Mouse (Mus musculus) adrenal gland, adult 18-20 months (tissue): ENCODE results near the gene Cpsf6. TPM values are rescaled to one million over a fixed set of nuclear protein-coding genes. Genes with fewer than 3 reads are reported as not detected.
"Not testable (repeated sequence)": the region's sequence is repeated elsewhere in the genome, so short reads cannot be mapped to it uniquely, and the experiment has no call there.

Source experiments
- DNase-seq, 2 experiments: peaks; one replicate each; pipeline ENCODE4 v3.0.0; 2021 to 2022; ENCODE audit warnings: low spot score in 2 of 2
- total RNA-seq, 2 experiments: library from RNA; stranded (reverse); gene quantifications; 1 replicate in 1 of 2; 2 replicates in 1 of 2; pipeline ENCODE4 v1.2.3; 2021

The Cpsf6 gene
- total RNA-seq, 2 experiments from 2014 or later: 79.2 to 79.5 TPM

DNA sequence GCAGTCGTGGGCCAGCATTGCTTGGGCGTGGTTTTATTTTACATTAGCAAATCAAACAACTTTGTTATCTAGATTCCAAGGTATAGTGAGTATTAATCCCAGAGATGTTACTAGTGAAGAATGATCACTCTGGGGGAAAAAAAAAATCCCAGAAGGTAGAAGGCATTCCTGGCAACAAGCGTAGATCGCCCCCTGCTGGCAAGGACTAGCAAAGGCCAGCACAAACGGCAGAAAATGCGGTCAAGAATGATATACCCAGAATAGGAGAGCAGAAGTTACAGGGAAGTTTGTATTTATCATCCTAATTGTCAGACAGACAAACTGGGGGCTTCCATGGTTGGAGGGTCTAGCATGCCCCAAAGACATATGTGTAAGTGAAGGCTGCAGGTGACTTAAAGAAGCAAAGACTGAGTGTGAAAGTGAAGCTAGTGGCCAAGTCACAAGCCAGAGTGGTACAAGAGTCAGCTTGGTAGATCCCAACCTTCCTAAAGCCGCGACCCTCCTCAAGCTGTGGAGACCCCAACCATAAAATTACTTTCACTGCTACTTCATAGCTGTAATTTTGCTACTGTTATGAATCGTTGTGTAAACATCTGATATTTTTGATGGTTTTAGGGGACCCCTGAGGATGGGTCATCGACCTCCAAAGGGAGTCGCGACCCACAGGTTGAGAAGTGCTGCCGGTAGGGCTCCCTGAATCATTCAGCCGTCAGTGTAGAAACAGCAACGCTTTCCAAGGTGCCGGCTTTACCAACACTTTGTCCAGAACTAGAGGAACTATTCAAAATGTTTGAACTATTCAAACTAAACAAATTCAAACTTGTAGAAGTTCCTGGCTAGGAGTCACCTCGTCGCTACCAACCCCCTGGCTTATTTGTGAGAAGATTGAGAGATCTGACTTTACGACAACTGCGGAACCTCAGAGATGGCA is 22.9 kb upstream of the Cpsf6 start:
- peak; percentile 37 to 68 for DNase-seq

GRCm38 (mm10) chr10:117401364-117401763 is 21.5 kb upstream of the Cpsf6 start:
- no peak for DNase-seq

DNA sequence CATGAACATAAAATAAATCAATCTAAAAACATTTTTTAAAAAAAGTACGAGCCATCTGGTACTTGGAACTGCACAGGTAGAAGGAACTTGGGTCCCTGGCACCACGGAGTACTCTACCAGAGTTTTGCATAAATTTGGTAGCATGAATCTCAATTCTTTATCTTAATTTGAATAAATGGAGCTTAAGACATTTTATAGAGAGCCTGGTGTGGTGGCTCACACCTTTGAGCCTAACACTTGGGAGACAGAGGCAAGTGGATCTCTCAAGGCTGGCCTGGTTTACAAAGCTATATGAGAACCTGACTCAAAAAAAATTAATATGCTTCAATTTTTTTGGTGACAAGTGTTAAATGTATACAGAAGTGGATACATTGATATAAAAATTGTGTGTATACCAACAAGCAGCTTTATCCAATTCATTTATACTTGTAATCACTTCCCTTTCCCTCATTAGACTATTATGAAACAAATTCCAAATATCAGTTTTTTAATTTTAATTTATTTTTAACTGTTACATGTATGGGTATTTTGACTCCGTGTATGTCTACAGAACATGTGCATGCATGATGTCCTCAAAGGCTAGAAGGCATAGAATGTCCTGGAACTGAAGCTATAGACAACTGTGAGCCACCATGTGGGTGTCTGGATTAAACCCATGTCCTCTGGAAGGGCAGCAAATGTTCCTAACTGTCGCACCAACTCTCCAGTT is 20.6 kb upstream of the Cpsf6 start:
- DNase-seq: no peak

- DNase-seq: no peak
These were observed 20.0 kb upstream of the Cpsf6 start for GRCm38 (mm10) chr10:117399839-117400238.

- DNase-seq: no peak
These were observed 19.4 kb upstream of the Cpsf6 start for GRCm38 (mm10) chr10:117399196-117399595.

DNA sequence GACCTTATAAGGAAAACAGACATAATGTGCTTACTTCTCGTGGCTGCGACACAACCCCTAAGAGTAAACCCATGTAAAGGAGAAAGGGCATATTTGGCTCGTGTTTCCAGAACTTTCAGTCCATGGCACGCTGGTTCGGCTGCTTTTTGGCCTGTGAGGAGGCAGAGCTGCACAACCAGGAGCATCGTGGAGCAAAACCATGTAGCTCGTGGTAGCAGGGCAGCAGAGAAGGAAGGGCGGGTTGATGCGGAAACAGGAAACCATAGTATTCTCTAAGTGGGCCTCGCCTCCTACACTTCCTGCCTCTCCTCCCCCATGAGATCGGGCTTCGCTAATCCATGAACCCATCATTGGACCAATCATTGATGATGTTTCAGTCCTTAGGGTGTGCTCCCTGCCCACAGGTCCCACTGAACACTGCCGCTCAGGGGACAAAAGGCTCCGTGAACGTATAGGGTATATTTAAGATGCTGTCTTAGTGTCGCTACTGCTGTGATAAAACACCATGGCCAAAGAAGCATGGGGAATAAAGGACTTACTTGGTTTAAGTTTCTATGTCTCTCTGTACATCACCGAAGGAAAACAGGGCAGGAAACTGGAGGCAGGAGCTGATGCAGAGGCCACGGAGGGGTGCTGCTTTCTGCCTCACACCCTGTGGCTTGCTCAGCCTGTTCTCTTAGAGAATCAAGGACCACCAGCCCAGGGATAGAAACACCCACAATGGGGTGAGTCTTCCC is 18.4 kb upstream of the Cpsf6 start:
- no peak for DNase-seq

- no peak for DNase-seq
These were observed 17.4 kb upstream of the Cpsf6 start for GRCm38 (mm10) chr10:117397106-117397625.

DNA sequence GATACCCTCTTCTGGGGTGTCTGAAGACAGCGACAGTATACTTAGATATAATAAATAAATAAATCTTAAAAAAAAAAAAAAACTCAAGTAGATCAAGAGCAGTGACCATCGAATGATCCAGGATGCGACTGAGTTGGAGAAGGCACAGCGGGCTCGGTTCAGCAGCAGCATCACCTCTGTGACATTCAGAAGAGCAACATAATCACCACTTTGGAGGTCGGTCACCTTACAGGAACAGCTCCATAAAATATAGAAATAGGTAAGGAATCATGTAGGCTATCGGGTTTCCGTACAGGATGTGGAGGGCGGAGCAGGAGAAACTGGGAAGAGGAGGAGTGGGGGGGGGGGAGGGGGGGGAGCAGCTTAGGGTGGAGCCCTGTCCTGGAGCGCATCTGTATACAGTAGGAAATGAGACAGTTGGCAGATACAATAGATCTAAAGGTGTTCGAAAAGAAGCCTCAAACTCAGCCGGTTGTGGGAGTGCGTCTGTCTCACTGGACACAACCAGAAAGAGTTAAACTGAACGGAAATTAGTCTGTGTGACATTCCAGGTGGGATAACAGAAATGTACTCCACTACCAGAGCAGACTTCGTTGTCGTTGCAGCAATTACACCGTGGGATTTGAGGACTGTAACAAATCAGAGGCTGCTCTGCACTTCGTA is 16.7 kb upstream of the Cpsf6 start:
- DNase-seq: no peak

DNA sequence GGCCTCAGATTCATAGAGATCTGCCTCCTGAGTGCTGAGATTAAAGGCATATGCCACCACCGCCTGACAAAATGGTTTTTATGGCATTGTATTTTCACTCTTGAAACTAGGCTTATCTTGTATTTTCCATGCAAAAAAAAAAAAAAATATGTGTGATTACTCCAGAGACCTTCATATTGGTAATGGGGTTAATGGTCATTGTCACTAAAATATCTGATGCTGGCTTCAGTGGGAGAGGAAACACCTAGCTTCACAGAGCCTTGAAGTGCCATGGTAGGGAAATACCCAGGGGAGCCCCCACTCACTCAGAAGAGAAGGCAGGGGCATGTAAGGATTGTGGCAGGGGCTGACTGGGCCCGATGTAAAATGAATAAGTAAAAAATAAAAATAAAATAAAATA is 16.0 kb upstream of the Cpsf6 start:
- no peak for DNase-seq

GRCm38 (mm10) chr10:117394738-117395550 is 15.1 kb upstream of the Cpsf6 start:
- DNase-seq: no peak

DNA sequence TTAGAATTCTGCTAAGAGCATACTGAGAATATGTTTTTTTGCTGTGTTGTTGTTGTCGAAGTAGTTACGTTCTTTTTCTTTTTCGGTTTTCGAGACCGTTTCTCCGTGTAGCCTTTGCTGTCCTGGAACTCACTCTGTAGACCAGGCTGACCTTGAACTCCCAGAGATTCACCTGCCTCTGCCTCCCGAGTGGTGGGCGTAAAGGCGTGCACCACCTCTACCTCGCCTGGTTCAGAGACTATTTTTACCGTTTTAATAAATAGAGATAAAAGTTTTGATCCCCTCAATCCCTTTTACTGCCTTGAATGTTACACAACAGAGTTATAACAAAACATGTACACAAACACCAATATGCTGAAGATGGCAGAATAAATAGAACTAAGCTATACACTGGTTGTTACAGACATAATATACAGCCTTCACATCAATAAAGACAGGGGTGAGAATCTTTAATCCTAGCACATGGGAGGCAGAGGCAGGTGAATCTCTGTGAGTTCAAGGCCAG is 14.1 kb upstream of the Cpsf6 start:
- no peak for DNase-seq

DNA sequence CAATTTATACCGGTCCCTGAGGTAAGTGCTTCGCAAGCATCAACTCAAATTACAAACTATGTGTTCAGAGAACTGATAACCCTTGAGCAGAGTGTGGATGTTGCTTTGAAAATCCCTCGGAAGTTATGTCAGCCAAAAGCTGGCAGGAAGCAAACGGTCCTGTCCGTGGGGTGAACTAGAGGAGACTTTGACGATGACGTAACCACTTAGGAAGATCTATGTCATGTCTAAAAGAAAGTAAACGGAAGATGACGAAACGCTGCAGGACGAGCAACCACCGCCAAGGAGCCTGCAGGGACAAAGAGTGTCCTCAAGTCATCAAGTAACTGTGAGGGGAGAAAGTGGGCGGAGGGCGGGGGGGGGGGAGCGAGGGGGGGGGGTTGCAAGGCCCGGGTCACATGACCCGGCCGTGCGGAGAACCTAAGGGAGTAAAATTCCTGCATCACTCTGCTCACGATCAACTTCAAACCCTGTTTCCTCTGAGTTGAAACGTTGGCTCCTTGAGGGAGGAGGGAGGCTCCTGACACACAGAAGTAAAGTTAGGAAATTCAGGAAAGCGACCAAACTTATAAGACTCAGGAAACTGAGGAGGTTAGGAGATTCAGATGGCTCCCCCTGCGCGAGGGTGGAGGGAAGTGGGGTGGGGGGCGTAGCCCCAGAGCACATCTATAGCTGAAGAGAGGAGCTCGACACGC is 13.5 kb upstream of the Cpsf6 start:
- peak; percentile 22 for DNase-seq

- DNase-seq: no peak
These were observed 13.0 kb upstream of the Cpsf6 start for GRCm38 (mm10) chr10:117392832-117393195.

- DNase-seq: not testable (repeated sequence)
These were observed 12.6 kb upstream of the Cpsf6 start for GRCm38 (mm10) chr10:117392397-117392796.

- DNase-seq: no peak
These were observed 12.0 kb upstream of the Cpsf6 start for GRCm38 (mm10) chr10:117391801-117392200.

- DNase-seq: no peak
These were observed 11.2 kb upstream of the Cpsf6 start for GRCm38 (mm10) chr10:117391057-117391456.

- no peak for DNase-seq
These were observed 10.4 kb upstream of the Cpsf6 start for GRCm38 (mm10) chr10:117389904-117390875.

DNA sequence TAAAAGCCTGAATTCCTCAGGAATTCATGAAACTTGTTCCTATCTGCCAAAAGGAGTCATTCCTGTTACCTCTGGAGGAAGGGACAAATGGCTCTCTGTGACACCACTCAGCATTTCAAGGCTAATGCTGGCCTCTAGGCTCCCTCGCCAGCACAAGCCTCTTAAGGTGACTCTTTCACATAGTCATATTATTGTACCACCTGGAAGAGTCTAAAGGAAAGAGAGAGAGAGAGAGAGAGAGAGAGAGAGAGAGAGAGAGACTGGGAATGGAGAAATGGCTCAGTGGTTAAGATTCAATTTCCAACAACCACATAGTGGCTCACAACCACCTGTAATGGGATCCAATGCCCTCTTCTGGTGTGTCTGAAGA is 9.5 kb upstream of the Cpsf6 start:
- no peak for DNase-seq
